Mouse (Mus musculus) ovary, postnatal 36 days (tissue): ENCODE data around the gene Dpagt1.
"Not testable (repeated sequence)": the region's sequence is repeated elsewhere in the genome, so short reads cannot be mapped to it uniquely, and the experiment has no call there.

Experiments used
- DNase-seq: peaks from one replicate; pipeline ENCODE4 v3.0.0; 2022; ENCODE audit warnings: low spot score, mixed read lengths

Gene Dpagt1

GRCm38 (mm10) chr9:44318076-44318825, 7.6 kb upstream of the Dpagt1 start:
- DNase-seq: no peak

GRCm38 (mm10) chr9:44318826-44319095, 7.1 kb upstream of the Dpagt1 start:
- no peak for DNase-seq

- no peak for DNase-seq
Observed at GRCm38 (mm10) chr9:44319105-44319886, 6.5 kb upstream of the Dpagt1 start.

- DNase-seq: peak; percentile 85
Observed at GRCm38 (mm10) chr9:44319887-44320798, 5.7 kb upstream of the Dpagt1 start, which contains the start of gene C2cd2l. Gene C2cd2l, minus strand, starts transcription at chr9:44320285.

GRCm38 (mm10) chr9:44320799-44321133, 5.1 kb upstream of the Dpagt1 start:
- DNase-seq: no peak

GRCm38 (mm10) chr9:44323656-44324055, 2.2 kb upstream of the Dpagt1 start:
- DNase-seq: not testable (repeated sequence)

- DNase-seq: no peak
Observed at GRCm38 (mm10) chr9:44324147-44324546, 1.7 kb upstream of the Dpagt1 start.

- DNase-seq: not testable (repeated sequence)
Observed at GRCm38 (mm10) chr9:44325032-44325767, 619 bp upstream of the Dpagt1 start.

- peak; percentile 79 for DNase-seq
Observed at GRCm38 (mm10) chr9:44326371-44327063, 698 bp downstream of the Dpagt1 start.

GRCm38 (mm10) chr9:44327064-44327711, 1.4 kb downstream of the Dpagt1 start:
- DNase-seq: no peak

GRCm38 (mm10) chr9:44327926-44328325, 2.1 kb downstream of the Dpagt1 start:
- DNase-seq: no peak

- DNase-seq: no peak
Observed at GRCm38 (mm10) chr9:44330736-44331135, 4.9 kb downstream of the Dpagt1 start.

- no peak for DNase-seq
Observed at GRCm38 (mm10) chr9:44332918-44333638, 7.3 kb downstream of the Dpagt1 start.

- DNase-seq: peak; percentile 97
Observed at GRCm38 (mm10) chr9:44334396-44335330, 8.8 kb downstream of the Dpagt1 start, which contains the start of gene H2afx. Gene H2afx, plus strand, starts transcription at chr9:44334694.

- DNase-seq: no peak
Observed at GRCm38 (mm10) chr9:44335331-44336092, 9.7 kb downstream of the Dpagt1 start.

- no peak for DNase-seq
Observed at GRCm38 (mm10) chr9:44336093-44336406, 10.2 kb downstream of the Dpagt1 start.

- DNase-seq: not testable (repeated sequence)
Observed at GRCm38 (mm10) chr9:44336513-44336912, 10.7 kb downstream of the Dpagt1 start.

GRCm38 (mm10) chr9:44336964-44337363, 11.1 kb downstream of the Dpagt1 start:
- no peak for DNase-seq
